Mouse (Mus musculus) neutrophil, adult 83 days (primary cell): ENCODE measurements around the gene Awat2. TPM values are rescaled to one million over a fixed set of nuclear protein-coding genes. Genes with fewer than 3 reads are reported as not detected.

Experiments
- total RNA-seq, 2 experiments: library from RNA; stranded (reverse); gene quantifications; one replicate each; pipeline ENCODE4 v1.2.4; 2023

Gene Awat2
- total RNA-seq = under 1 TPM in 1 of 2 experiments, not detected in 1; 0.24 TPM

DNA sequence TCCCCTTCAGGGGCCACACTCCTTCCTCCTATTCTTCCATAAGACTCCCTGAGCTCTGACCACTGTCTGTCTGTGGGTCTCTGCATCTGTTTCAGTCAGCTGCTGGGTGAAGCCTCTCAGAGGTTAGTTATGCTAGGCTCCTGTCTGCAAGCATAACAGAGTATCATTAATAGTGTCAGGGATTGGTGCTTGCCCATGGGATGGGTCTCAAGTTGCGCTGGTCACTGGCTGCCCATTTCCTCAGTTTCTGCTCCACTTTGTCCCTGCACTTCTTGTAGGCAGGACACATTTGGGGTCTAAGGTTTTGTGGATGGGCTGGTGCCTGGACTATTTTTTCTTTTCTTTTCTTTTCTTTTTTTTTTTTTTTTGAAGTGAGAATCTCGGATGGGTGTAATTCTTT, at the start of gene Awat2:
Awat2 (minus strand) TSS at position 101 of the 400 bp plus-strand sequence.

GRCm38 (mm10) chrX:100428693-100429092, 13.8 kb downstream of the Awat2 start, which contains the start of gene Otud6a:
TSS of gene Otud6a (plus strand) at chrX:100429013.

Other genes with a start within 250 kb of the Awat2 start
- gene Otud6a, start 13.7 kb downstream of the Awat2 start, total RNA-seq = not detected
- gene Igbp1, start 51.6 kb upstream of the Awat2 start, total RNA-seq = 10 to 100 TPM; 33.4 to 33.9 TPM
- gene Dgat2l6, start 82.1 kb upstream of the Awat2 start, total RNA-seq = not detected
- gene Awat1, start 129.5 kb upstream of the Awat2 start, total RNA-seq = 1 to 10 TPM in 1 of 2 experiments, under 1 TPM in 1; 0.81 to 1.2 TPM
- not detected for gene P2ry4, start 152.2 kb upstream of the Awat2 start, total RNA-seq
- gene Arr3, start 162.8 kb upstream of the Awat2 start, total RNA-seq = not detected
- gene Kif4, start 183.0 kb upstream of the Awat2 start, total RNA-seq = 10 to 100 TPM; 22.5 to 24.8 TPM
- 10 to 100 TPM; 18.7 to 25.6 TPM for gene Pdzd11, start 183.9 kb upstream of the Awat2 start, total RNA-seq